Mouse (Mus musculus) heart, postnatal 4 days (tissue): ENCODE measurements around the gene Cbx1. TPM values are rescaled to one million over a fixed set of nuclear protein-coding genes. Genes with fewer than 3 reads are reported as not detected.
"Not testable (repeated sequence)": the region's sequence is repeated elsewhere in the genome, so short reads cannot be mapped to it uniquely, and the experiment has no call there.

Experiments used
- DNase-seq: peaks from one replicate; pipeline ENCODE4 v3.0.0; 2021
- microRNA-seq, 2 experiments: library from miRNA; unstranded; fragments of <30 nt; microRNA quantifications; one replicate each; pipeline ENCODE4 v1.2.0; 2021 to 2022
- total RNA-seq, 2 experiments: library from RNA; stranded (reverse); gene quantifications; 2 replicates each; pipeline ENCODE4 v1.2.3; 2021

Cbx1 gene
- total RNA-seq, 2 experiments from 2014 or later: 69.6 to 72.0 TPM

DNA sequence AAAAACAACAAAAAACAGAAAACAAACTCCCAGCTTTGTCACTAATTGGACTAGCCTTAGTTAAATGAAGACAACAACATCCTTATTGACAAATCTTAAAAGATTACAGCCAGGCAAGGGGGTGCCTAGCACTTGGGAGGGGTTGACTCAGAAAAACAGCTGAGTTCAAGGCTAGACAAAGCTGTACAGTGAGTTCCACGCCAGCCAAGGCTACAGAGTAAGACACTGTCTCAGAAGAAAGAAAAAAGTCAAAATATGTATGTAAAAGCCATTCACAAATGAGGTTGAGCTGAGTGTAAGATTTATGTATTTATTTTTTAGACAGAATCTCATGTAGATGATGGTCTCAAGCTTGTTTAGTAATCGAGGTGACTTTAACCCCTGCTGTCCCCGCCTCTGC, 51.0 kb downstream of the Cbx1 start:
- no peak for DNase-seq

DNA sequence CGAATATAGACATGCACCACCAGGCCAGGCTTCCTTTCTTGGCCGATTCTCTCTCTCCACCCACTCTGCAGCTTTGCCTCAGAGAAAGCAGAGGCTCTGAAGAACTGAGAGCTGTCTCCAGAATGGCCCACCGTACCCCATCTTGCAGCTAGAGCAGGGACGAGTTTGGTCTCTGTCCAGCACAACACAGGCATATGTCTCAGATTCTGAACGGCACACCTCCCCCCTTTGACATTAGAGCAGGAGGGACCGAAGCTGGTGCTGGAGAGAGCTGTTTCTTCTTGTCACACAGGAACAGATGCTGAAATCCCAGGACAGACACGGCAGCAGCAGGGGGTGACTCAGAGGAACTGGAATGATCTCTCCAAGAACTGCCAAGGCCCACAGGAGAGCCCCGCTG, 51.4 kb downstream of the Cbx1 start:
- no peak for DNase-seq

DNA sequence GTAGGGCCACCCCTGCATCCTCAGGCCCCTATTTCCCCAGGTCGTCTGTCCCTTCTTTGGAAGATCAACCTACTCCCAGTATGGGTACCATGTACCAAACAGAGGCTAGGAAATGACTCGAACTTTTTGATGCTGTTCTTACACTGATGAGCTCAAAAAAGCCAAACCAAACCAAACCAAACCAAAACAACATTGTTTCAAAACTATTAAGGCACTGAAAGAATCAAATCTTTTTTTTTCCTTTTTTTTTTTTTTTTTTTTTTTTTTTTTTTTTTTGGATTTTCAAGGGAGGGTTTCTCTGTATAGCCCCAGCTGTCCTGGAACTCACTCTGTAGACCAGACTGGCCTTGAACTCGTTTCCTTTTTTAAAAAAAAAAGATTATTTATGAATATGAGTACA, 54.7 kb downstream of the Cbx1 start:
- no peak for DNase-seq

DNA sequence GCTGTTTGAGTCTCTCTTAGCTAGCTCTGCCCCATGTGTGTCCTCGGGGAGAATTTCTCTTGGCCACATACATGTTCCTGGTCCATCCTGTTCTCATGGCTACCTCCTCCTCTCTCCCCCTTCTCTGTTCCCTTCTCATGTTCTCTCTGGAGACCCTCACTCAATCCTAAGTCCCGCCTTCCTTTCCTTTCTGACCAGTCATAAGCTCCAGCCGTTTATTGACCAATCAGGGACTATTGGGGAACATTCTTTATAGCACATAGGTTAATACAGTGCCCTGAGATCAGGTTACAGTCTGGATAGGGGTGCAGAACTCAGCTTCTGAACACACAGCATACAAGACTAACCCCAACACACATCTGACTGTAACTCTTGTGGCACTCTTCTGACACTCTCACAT, 58.3 kb downstream of the Cbx1 start:
- no peak for DNase-seq

DNA sequence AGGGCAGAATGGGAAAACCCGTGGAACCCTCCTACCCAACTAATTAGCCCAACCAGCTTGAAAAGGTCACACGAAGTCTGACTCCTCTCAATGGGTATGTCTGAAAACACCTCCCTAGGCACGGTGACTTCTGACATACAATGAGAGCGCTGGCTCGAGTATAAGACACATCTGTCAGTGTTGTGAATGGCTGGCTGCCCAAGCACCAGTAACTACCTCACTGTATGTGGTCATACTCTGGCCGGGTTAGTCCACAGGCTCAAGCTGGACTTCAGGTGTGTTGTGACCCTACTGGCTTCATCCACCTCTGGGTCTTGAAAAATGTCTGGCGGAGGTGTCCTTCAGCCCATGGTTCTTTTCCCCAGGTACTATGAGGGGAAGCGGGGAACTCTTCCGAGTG, 59.8 kb downstream of the Cbx1 start:
- DNase-seq: no peak

DNA sequence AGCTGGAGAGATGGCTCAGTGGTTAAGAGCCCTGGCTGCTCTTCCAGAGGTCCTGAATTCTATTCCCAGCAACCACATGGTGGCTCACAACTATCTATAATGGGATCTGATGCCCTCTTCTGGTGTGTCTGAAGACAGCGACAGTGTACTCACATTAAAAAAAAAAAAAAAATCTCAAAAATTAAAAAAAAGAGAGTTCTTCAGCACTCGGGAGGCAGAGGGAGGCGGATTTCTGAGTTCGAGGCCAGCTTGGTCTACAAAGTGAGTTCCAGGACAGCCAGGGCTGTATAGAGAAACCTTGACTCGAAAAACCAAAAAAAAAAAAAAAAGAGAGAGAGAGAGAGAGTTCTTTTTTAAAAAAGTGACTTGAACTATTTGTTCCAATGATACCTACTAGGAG, 60.2 kb downstream of the Cbx1 start:
- DNase-seq: not testable (repeated sequence)

DNA sequence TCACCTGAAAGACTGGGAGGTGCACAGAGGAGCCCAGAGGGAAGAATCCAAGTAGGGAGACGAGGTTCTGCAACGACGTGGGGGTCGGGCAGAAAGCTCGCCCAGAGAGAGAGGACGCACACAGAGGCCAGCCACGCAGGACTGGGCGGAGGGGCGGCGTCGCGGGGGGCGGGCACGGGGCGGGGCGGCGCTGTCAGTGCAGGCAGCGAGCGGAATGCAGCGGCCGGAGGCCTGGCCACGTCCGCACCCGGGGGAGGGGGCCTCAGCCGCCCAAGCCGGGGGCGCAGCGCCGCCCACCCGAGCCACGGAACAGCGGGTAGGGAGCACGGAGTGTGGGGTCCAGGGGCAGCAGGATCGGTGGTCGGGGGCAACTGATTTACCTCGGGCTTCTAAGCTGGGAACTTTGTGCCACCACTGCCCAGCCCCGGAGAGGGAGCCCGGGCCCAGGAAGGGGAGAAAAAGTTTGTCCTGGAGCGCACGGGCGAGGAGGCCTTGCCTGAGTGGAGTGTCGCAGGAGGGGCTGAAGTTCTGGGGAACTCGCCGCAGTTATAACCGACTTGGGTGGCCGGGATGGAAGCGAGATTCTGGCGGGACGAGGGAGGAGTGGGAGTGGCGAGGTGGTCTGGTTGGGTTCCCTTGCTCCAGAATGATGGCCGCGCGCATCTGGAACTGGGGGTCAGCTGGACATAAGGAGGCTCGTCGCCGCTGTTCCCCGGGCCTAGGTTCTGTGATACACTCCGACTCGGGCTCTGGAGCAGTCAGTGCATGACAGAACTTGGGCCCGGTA, 60.9 kb downstream of the Cbx1 start, which contains the start of gene Copz2:
Gene Copz2, plus strand, starts transcription at position 190 of the 787 bp plus-strand sequence.
- DNase-seq: peak; percentile 70

DNA sequence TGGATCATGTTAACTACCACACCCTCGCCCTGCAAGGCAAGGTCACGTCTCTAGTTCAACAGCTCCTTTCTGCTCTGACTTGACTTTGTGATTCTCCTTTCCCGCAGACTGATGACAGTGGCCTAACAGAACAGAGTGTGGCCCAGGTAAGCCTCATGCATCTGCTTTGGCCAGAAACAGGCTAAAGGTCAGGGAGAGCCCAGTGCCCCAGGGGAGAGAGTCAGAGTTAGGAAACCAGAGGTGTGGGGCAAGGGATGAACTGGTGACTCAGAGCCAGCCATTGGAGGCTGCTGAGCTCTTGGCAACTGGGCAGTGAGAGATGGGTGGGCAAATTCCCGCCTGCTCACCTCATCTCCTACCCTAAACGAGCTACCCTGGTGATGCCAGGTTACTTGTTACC, 68.5 kb downstream of the Cbx1 start:
- DNase-seq: no peak

Small RNA genes within 50 kb of the gene (microRNA-seq; reads per million reads assigned to microRNA genes)
- gene Mir152: 336 to 770 reads per million in 2 experiments

Other genes with a start within 250 kb of the Cbx1 start
- 10 to 100 TPM; 15.5 to 18.2 TPM for gene Snx11, start 11.6 kb upstream of the Cbx1 start, total RNA-seq
- 100 to 1,000 TPM; 200 to 203 TPM for gene Nfe2l1, start 40.8 kb downstream of the Cbx1 start, total RNA-seq
- 10 to 100 TPM; 51.2 to 52.7 TPM for gene Copz2, start 60.7 kb downstream of the Cbx1 start, total RNA-seq
- gene Cdk5rap3, start 127.4 kb downstream of the Cbx1 start, total RNA-seq: 10 to 100 TPM; 34.6 to 35.6 TPM
- under 1 TPM; 0.32 to 0.36 TPM for gene Prr15l, start 139.0 kb downstream of the Cbx1 start, total RNA-seq
- 10 to 100 TPM; 10.6 to 16.7 TPM for gene Pnpo, start 154.9 kb downstream of the Cbx1 start, total RNA-seq
- 10 to 100 TPM; 18.8 to 19.3 TPM for gene Sp2, start 193.8 kb downstream of the Cbx1 start, total RNA-seq
- gene Sp6, start 224.3 kb downstream of the Cbx1 start, total RNA-seq: not detected
- 10 to 100 TPM; 12.1 to 15.3 TPM for gene Scrn2, start 240.8 kb downstream of the Cbx1 start, total RNA-seq